Mouse (Mus musculus): ENCODE measurements around the gene Sec14l3.

DNA sequence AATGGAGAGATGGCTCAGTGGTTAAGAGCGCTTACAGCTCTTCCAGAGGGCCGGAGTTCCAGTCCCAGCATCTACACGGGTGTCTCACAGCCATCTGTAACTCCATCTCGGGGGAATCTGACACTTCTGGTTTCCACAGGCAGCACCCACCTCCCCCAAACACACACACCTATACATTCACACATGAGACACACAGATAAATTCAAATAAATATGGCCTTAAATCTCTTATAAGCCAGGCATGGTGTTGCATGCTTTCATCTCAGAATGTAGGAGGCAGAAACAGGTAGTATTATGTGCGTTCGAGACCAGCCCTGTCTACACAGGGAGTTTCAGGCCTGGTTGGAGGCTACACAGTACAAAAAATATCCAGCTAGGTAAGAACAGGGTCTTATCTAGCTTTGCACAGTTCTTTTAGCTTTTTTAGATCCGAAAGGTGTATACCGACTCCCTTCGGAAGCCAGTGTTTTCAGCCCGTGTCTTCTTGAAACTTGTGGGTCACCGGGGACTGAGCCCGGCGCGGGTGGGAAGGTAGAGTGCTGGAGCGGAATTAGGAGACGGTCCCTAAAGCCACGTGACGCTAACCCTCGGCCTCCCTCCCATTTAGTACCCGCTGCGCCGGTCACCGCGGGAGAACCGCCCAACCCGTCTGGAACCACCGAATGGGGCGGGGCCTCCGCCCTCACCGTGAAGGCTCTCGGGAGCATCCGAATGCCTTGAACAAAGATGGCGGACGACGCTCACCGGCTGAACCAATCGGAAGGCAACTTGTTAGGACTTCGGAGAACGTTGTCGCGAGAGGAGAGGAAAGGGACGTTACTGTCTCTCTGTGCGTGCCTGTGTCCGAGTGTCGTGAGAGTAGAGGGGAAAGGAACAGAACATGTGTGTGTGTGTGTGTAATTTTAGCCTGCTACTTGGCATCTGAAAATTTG lies 31.7 kb downstream of the Sec14l3 start:
- TF ChIP-seq CTCF (IDR thresholded peaks at IDR 0.05; ENCODE audit: low read depth) (no peak), EP300 (IDR thresholded peaks at IDR 0.05; ENCODE audit: low read depth) (no peak)
